Mouse (Mus musculus) bone marrow, adult 2 months (tissue): ENCODE measurements at regions not wholly inside any gene's neighbourhood (a gene's known extent, or its start where the extent isn't known, plus 50 kb on each side); places are given as distances from the start of the nearest gene placed in this dataset.

Source experiments
- CTCF ChIP-seq: fragments of 200-500 bp; IDR thresholded peaks from 2 replicates; pipeline ENCODE4 v1.5.1; 2011; ENCODE audit warnings: low read length, control low read depth; ENCODE audit not compliant: control insufficient read depth, insufficient read depth
- POLR2A ChIP-seq: fragments of 200-500 bp; IDR thresholded peaks from 2 replicates; pipeline ENCODE4 v1.6.1; 2011; ENCODE audit warnings: low read depth, mild to moderate bottlenecking, control low read depth, low read length, borderline replicate concordance; ENCODE audit not compliant: control insufficient read depth

DNA sequence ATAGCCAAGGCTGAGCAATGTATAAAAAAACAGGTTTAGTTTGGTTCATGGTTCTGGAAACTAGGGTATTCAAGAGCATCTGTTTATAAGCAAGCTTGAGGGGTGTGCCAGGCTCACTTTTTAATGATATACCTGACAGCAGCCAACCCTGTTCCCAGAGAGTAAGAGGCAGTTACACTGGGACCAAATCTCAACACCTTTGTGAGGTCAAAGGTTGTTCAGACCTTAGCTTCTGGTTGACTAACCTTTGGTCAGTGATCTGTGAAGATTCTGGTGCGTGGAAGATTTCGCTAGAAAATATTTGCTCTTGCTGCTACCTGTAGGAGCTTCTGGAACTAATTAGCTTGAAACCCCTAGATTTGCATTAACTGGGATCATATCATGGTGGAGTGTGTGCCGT, 140.8 kb downstream of the Bod1 start:
- TF ChIP-seq CTCF (no peak), POLR2A (no peak)
